Mouse (Mus musculus) olfactory bulb, adult 2 months (tissue): Measurements from ENCODE around the gene Lmod3. TPM values are rescaled to one million over a fixed set of nuclear protein-coding genes. Genes with fewer than 3 reads are reported as not detected.

Source experiments
- H3K27ac ChIP-seq: fragments of 200-500 bp; 2 replicates; pipeline ENCODE4 v1.5.1; 2012; ENCODE audit warnings: low read depth, low read length; ENCODE audit not compliant: insufficient read depth
- H3K4me1 ChIP-seq: fragments of 200-500 bp; 2 replicates; pipeline ENCODE4 v1.6.1; 2012; ENCODE audit warnings: low read length; ENCODE audit not compliant: control insufficient read depth, insufficient read depth
- H3K4me3 ChIP-seq: fragments of 200-500 bp; 2 replicates; pipeline ENCODE4 v1.5.1; 2012; ENCODE audit warnings: mild to moderate bottlenecking, low read depth, low read length, moderate library complexity; ENCODE audit not compliant: insufficient read depth
- CTCF ChIP-seq: fragments of 200-500 bp; IDR thresholded peaks from 2 replicates; pipeline ENCODE4 v1.5.1; 2012; ENCODE audit warnings: low read depth, mild to moderate bottlenecking, low read length, moderate library complexity; ENCODE audit not compliant: insufficient read depth
- POLR2A ChIP-seq: fragments of 200-500 bp; IDR thresholded peaks from 2 replicates; pipeline ENCODE4 v1.6.1; 2012; ENCODE audit warnings: mild to moderate bottlenecking, low read depth, low read length, moderate library complexity; ENCODE audit not compliant: insufficient read depth
- WGBS: fragments of 180-500 bp; shearing (Covaris S2); methylation state at CpG from one replicate; pipeline ENCODE4 v1.1.7; 2018; 5-methylcytosine and 5-hydroxymethylcytosine counted together
- polyA plus RNA-seq: library from polyadenylated mRNA; stranded (reverse); fragments of >200 nt; gene quantifications from 2 replicates; pipeline ENCODE4 v1.2.4, GENCODE M21; 2012; ENCODE audit warnings: low replicate concordance; ENCODE audit not compliant: missing spikeins, insufficient read depth, insufficient read length

Lmod3 gene
- polyA plus RNA-seq, 1 experiment = not detected

DNA sequence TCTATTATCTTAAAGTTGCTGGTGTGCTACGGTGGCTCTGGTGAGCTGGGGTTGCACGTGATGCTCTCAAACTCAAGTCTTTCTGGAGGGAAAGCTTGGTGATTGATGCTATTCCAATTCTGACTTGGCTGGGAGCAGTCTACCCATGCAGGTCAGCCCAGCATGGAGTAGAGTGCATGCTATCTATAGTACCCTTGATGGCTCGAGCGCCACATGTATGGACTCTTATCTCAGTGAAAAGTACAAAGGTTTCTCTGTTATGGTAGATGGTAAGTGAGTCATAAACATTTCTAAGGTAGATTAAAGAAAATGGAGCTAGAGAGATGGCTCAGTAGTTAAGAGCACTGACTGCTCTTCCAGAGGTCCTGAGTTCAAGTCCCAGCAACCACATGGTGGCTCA lies 10.0 kb downstream of the Lmod3 start:
- 95% methylated on average over 4 of the region's 4 CpGs for WGBS
- H3K4me3 ChIP-seq = no peak overlapping the region
- TF ChIP-seq CTCF (no peak), POLR2A (no peak)
- H3K4me1 ChIP-seq = no peaks in the 10 kb centered on the region
- no peak overlapping the region for H3K27ac ChIP-seq

- no peaks in the 10 kb centered on the region for H3K4me1 ChIP-seq
- H3K27ac ChIP-seq = no peak overlapping the region
- 85% methylated on average over 5 of the region's 5 CpGs for WGBS
- TF ChIP-seq POLR2A (no peak), CTCF (no peak)
- no peak overlapping the region for H3K4me3 ChIP-seq
Observed at GRCm38 (mm10) chr6:97240092-97240491, 12.5 kb downstream of the Lmod3 start.

DNA sequence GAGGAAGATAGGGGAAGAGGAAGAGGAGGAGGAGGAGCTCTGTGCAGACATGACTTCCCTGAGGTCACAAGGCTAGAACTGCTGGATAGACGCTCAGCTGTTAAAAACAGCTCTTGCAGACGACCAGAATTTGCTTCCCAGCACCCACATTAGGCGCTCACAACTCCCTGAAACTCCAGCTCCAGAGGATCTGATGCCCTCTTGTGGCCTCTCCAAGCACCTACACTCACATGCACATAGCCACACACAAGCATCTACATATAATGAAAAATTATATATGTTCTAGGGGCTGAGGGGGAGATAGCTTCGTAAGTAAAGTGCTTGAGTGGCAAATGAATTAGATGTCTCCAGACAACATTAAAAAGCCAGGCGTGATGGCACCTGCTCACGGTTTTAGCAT lies 13.2 kb downstream of the Lmod3 start:
- TF ChIP-seq CTCF (no peak), POLR2A (no peak)
- H3K4me1 ChIP-seq = no peaks in the 10 kb centered on the region
- WGBS = 95% methylated on average over 6 of the region's 6 CpGs
- no peak overlapping the region for H3K27ac ChIP-seq
- H3K4me3 ChIP-seq = no peak overlapping the region

- TF ChIP-seq CTCF (no peak), POLR2A (no peak)
- Histone ChIP-seq H3K27ac (no peak overlapping the region), H3K4me1 (no peaks in the 10 kb centered on the region), H3K4me3 (no peak overlapping the region)
- 96% methylated on average over 5 of the region's 5 CpGs for WGBS
Observed at GRCm38 (mm10) chr6:97236088-97236487, 16.5 kb downstream of the Lmod3 start.

- TF ChIP-seq CTCF (no peak), POLR2A (no peak)
- Histone ChIP-seq H3K4me1 (no peaks in the 10 kb centered on the region), H3K27ac (no peak overlapping the region), H3K4me3 (no peak overlapping the region)
- 89% methylated on average over 7 of the region's 7 CpGs for WGBS
Observed at GRCm38 (mm10) chr6:97234911-97235668, 17.5 kb downstream of the Lmod3 start.

GRCm38 (mm10) chr6:97227067-97227847 lies 25.3 kb downstream of the Lmod3 start:
- TF ChIP-seq POLR2A (no peak), CTCF (no peak)
- Histone ChIP-seq H3K27ac (no peak overlapping the region), H3K4me1 (peaks cover 8% of the 10 kb centered on the region), H3K4me3 (no peak overlapping the region)
- WGBS = 97% methylated on average over 9 of the region's 9 CpGs

DNA sequence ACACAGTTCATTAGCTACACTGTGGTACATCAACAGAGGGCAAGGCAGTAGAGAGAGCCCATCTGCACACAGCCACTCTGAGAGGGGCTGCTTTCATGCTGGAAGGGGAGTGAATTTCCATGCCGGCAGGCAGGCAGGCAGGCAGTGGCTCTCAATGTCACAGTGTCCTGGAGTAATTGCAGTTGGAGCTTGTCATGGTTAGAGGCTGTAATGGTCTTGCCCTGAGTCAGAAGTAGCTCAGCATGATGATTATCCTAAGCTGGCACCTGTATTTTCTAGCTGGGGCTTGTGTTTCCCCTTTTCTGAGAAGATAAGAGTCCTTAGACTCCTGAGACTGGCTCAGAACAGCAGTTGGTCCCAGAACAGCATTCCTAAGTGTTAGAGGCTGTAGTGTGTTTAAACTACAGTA lies 26.5 kb downstream of the Lmod3 start:
- Histone ChIP-seq H3K4me1 (peaks cover 20% of the 10 kb centered on the region), H3K27ac (0 out of 2 replicates have a peak overlapping the region, but pooled peaks have one; percentile 40), H3K4me3 (no peak overlapping the region)
- 23% methylated on average over 1 of the region's 1 CpGs for WGBS
- TF ChIP-seq POLR2A = no peak
- TF ChIP-seq CTCF = no peak

- TF ChIP-seq POLR2A = no peak
- TF ChIP-seq CTCF = no peak
- Histone ChIP-seq H3K4me3 (no peak overlapping the region), H3K27ac (no peak overlapping the region), H3K4me1 (peaks cover 22% of the 10 kb centered on the region)
- 98% methylated on average over 8 of the region's 8 CpGs for WGBS
Observed at GRCm38 (mm10) chr6:97224505-97224904, 28.1 kb downstream of the Lmod3 start.

DNA sequence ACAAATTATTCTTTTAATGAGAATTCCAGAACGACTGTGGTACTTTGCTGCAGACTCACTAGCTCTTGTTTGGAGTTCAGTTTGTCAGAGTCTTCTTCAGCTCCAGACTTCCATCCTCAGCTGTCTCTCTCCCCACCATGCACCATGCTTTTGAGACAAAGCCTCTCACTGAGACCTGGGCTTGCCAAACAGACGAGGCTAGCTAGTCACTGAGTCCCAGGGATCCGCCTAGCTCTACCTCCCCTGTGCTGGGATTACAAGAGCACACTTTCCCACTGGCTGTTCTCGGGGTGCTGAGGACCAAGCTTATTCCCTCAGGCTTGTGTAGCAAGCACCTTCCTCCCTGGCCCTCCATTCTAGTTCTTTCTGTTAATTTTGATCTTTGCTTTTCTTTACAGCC lies 29.0 kb downstream of the Lmod3 start:
- TF ChIP-seq CTCF = no peak
- no peak for TF ChIP-seq POLR2A
- peaks cover 22% of the 10 kb centered on the region for H3K4me1 ChIP-seq
- no peak overlapping the region for H3K27ac ChIP-seq
- H3K4me3 ChIP-seq = no peak overlapping the region
- WGBS = 80% methylated on average over 4 of the region's 4 CpGs
